Mouse (Mus musculus) mouse embryonic stem cell (cell line): Measurements from ENCODE around the gene Agbl4.

Source experiments
- in situ Hi-C, 2 experiments: fragments of 300-500 bp; cut with MboI; formaldehyde crosslinking; loops; 1 replicate in 1 of 2; 3 replicates in 1 of 2; pipeline ENCODE4 v1.14.3; 2019 to 2020; ENCODE audit warnings: low sequenced_read_pairs in 2 of 2, low pct_unique_long_range_greater_than_20kb in 1 of 2, mixed read lengths in 1 of 2; ENCODE audit not compliant: unreplicated experiment in 1 of 2

Agbl4 gene

GRCm38 (mm10) chr4:111502965-111503727 is 1105.7 kb downstream of the Agbl4 start:
- in situ Hi-C loops = loop anchor here in 1 of 2 experiments (10.0 kb wide), 1 partner anchor 122 kb away; no protein-coding TSS in a partner anchor

- in situ Hi-C loops = loop anchor here in 1 of 2 experiments (10.0 kb wide), 1 partner anchor 120 kb away; no protein-coding TSS in a partner anchor
These were observed 1107.5 kb downstream of the Agbl4 start for GRCm38 (mm10) chr4:111504952-111505351.

GRCm38 (mm10) chr4:111510129-111510528 is 1112.7 kb downstream of the Agbl4 start:
- in situ Hi-C loops = no loop called here

- in situ Hi-C loops = no loop called here
These were observed 1116.5 kb downstream of the Agbl4 start for GRCm38 (mm10) chr4:111513921-111514320.

- in situ Hi-C loops = no loop called here
These were observed 1118.7 kb downstream of the Agbl4 start for GRCm38 (mm10) chr4:111516136-111516535.

- in situ Hi-C loops = no loop called here
These were observed 1119.8 kb downstream of the Agbl4 start for GRCm38 (mm10) chr4:111517063-111517792.

GRCm38 (mm10) chr4:111518191-111518590 is 1120.7 kb downstream of the Agbl4 start:
- in situ Hi-C loops = no loop called here

- in situ Hi-C loops = no loop called here
These were observed 1121.8 kb downstream of the Agbl4 start for GRCm38 (mm10) chr4:111519267-111519666.

- in situ Hi-C loops = no loop called here
These were observed 1122.5 kb downstream of the Agbl4 start for GRCm38 (mm10) chr4:111520006-111520405.

GRCm38 (mm10) chr4:111522974-111523373 is 1125.5 kb downstream of the Agbl4 start:
- in situ Hi-C loops = no loop called here

- in situ Hi-C loops = no loop called here
These were observed 1131.5 kb downstream of the Agbl4 start for GRCm38 (mm10) chr4:111528961-111529360.

- in situ Hi-C loops = no loop called here
These were observed 1132.5 kb downstream of the Agbl4 start for GRCm38 (mm10) chr4:111529996-111530395.

- in situ Hi-C loops = no loop called here
These were observed 1133.1 kb downstream of the Agbl4 start for GRCm38 (mm10) chr4:111530537-111530936.

GRCm38 (mm10) chr4:111544684-111545083 is 1147.2 kb downstream of the Agbl4 start:
- in situ Hi-C loops = no loop called here

GRCm38 (mm10) chr4:111546009-111546408 is 1148.5 kb downstream of the Agbl4 start:
- in situ Hi-C loops = no loop called here

GRCm38 (mm10) chr4:111555426-111555825 is 1158.0 kb downstream of the Agbl4 start:
- in situ Hi-C loops = no loop called here

- in situ Hi-C loops = no loop called here
These were observed 1179.8 kb downstream of the Agbl4 start for GRCm38 (mm10) chr4:111577087-111577773.

GRCm38 (mm10) chr4:111579115-111579862 is 1181.8 kb downstream of the Agbl4 start:
- in situ Hi-C loops = no loop called here
